Mouse (Mus musculus) lung, postnatal 14 days (tissue): ENCODE data around the gene Sephs2.
A peak's percentile ranks its signal among the peaks of the same experiment; 100 is the strongest.

ENCODE experiments used
- DNase-seq: peaks from one replicate; pipeline ENCODE4 v3.0.0; 2021

Sephs2 gene

GRCm38 (mm10) chr7:127231826-127232621 is 41.8 kb downstream of the Sephs2 start:
- no peak for DNase-seq

GRCm38 (mm10) chr7:127231376-127231775 is 42.5 kb downstream of the Sephs2 start:
- DNase-seq = no peak

GRCm38 (mm10) chr7:127228615-127229303 is 45.1 kb downstream of the Sephs2 start:
- DNase-seq = peak; percentile 88

- DNase-seq = no peak
Measured at GRCm38 (mm10) chr7:127225147-127225995, 48.5 kb downstream of the Sephs2 start.

GRCm38 (mm10) chr7:127224616-127225015 is 49.2 kb downstream of the Sephs2 start:
- DNase-seq = no peak

- DNase-seq = no peak
Measured at GRCm38 (mm10) chr7:127223515-127224478, 50.1 kb downstream of the Sephs2 start.

- no peak for DNase-seq
Measured at GRCm38 (mm10) chr7:127223106-127223505, 50.7 kb downstream of the Sephs2 start.
